Mouse (Mus musculus): ENCODE measurements at regions not wholly inside any gene's neighbourhood (a gene's known extent, or its start where the extent isn't known, plus 50 kb on each side); places are given as distances from the start of the nearest gene placed in this dataset.

- DNase-seq: no peak
Observed at GRCm38 (mm10) chr2:12697209-12697608, 226.6 kb upstream of the Pter start.

- no peak for DNase-seq
Observed at GRCm38 (mm10) chr2:12699331-12699730, 224.5 kb upstream of the Pter start.

GRCm38 (mm10) chr2:12707514-12707913 lies 216.3 kb upstream of the Pter start:
- no peak for DNase-seq

DNA sequence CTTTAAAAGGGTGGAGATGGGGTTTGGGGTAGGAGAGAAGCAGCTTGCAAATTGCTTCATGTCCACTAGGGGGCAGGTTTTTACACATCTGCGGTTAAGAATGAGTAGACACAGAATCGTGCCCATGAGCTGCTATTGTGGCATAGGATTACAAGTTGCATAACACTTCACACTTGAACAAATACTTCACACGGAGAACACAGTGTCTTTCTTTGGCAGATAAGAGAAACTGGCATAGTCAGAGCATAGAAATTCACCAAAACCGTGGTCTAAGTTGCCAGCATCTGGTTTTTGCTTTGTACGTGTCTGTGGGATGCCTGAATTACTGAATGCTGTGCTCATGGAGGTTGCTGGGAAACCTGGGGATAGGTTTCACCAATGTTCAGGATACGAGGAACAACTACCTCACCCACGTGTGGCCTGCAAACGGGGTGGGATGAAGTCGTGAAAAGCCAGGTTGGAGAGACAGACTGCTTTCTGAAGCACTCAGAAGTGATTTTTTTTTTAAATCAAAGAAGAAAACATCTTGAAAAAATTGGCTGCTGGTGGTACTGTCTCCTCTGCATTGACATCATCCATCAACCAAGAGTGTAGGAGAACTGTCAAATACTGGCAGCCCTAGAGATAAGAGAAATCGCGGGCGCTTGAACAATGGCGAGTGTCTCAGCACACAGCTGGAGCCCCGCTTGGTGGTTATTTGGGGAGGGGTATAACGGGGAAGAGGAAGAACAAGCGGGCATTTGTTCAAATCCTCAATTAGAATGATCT lies 214.5 kb upstream of the Pter start:
- peak in 1 of 2 experiments; percentile 16 for DNase-seq

- no peak for DNase-seq
Observed at GRCm38 (mm10) chr2:12709924-12710240, 214.0 kb upstream of the Pter start.

GRCm38 (mm10) chr2:12716124-12717012 lies 207.5 kb upstream of the Pter start:
- no peak for DNase-seq

DNA sequence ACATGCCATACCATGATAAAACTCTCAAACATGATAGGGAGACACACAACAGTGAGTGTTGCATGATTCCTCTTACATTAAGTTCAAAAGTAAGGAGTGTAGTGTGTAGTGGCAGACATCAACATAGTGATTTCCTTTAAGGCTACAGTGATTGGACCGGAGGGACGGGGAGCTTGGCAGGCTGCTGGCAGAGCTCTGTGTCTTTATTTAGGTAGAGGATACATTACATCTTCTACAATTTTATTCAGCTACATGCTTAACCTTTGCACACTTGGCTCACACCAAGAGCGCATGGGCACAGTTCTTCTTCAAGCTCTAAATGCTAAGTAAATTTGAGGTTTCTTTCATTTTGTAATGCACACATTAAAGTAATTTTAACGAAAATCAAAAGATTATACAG lies 194.6 kb upstream of the Pter start:
- DNase-seq: no peak

DNA sequence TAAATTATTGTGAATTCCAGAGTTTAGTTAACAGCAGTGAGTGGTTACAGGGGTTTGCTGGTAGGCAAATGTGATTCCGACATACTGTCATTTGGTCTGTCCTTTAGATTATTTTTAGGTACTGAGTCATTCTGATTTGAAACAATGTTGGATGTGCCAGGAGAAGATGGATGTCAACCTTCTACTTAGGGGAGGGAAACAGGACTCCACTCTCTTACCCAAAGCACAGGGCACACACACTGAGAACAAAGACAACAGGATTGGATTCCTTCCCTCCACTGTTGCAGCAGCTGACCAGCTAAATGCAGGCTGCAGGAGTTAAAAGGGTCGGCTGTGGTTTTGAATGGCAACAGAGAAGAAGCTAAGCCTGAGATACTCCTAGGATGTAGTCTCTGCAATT lies 186.7 kb upstream of the Pter start:
- DNase-seq: no peak

GRCm38 (mm10) chr2:12746856-12747255 lies 177.0 kb upstream of the Pter start:
- DNase-seq: no peak

GRCm38 (mm10) chr2:12758816-12759215 lies 165.0 kb upstream of the Pter start:
- no peak for DNase-seq

- DNase-seq: no peak
Observed at GRCm38 (mm10) chr2:12759931-12760330, 163.9 kb upstream of the Pter start.

GRCm38 (mm10) chr2:12761461-12761860 lies 162.4 kb upstream of the Pter start:
- no peak for DNase-seq

GRCm38 (mm10) chr2:12764510-12764909 lies 159.3 kb upstream of the Pter start:
- DNase-seq: no peak

DNA sequence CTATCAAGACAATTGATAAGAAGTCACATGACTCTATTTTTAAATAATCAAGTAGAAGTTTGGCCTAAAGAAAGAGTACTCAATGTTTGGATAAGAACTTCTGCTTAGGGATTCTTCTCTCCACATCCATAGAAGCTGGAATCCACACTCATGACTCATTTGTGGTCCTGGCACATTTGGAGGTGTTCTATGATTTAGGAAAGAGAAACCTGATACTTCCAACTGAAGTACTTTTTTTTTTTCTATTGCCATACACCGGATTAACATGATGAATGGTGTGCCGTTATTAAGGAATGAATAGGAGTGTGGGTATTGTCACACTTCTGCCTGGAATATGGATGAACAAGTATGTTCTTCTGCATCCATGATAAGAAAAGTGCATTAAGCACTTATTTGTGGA lies 158.5 kb upstream of the Pter start:
- DNase-seq: no peak

DNA sequence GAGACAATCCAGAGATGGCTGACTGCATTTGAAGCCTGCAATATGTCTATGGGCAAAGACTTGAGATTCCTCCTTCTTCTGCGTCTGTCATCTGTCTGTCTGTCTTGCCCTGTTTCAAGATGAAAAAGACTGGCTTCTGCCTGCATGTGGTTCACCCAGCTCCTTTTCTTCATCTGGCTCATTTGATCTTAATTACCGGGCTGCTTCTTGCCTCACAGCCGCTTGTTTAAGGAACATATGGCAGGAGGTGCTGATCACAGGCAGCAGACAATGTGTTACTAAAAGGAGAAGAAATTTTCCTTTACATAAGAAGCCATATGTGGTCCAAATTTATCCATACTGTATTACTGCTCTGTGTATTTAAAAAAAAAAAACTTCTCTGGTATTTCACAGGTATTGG lies 147.0 kb upstream of the Pter start:
- DNase-seq: no peak

DNA sequence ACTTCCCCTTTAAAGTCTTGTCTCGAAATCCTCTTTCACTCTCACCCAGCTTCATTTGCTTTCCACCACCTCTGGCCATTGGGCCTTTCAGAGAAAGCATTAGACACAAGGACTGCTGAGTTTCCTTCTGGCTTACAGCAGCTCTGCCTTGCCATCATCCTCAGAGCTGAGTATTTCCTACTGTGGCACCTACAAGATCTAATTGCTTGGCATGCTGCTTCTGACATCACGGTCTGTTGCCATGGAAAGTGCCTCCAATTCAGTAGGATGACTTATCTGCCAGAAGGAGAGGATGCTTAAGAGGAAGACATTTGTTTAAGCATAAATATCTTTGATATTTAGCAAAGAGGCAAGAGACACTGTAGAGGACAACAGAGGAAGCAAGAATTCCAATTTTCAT lies 146.1 kb upstream of the Pter start:
- no peak for DNase-seq

- no peak for DNase-seq
Observed at GRCm38 (mm10) chr2:12792596-12792995, 131.2 kb upstream of the Pter start.

- no peak for DNase-seq
Observed at GRCm38 (mm10) chr2:12797615-12798169, 126.1 kb upstream of the Pter start.

GRCm38 (mm10) chr2:12799153-12799925 lies 124.5 kb upstream of the Pter start:
- no peak for DNase-seq

GRCm38 (mm10) chr2:12802667-12803066 lies 121.2 kb upstream of the Pter start:
- no peak for DNase-seq

- no peak for DNase-seq
Observed at GRCm38 (mm10) chr2:12805096-12805495, 118.7 kb upstream of the Pter start.

DNA sequence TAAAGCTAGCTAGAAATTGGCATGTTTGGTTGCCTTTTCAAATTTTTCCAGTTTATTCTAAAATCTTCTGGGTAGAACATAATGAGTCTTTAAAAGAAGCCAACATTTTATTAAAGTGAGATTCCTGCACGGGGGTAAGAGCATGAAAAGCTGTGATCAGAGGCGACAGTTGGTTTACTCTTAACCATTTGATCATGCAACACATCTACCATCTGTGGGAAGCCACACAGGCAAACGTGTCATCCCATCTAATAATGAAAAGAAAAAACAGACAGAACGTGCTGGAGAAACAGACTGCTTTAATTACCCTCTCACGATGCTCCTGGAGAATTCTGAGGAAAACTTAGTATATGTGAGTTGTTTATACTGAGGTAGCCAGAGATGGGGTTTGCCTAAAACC lies 115.4 kb upstream of the Pter start:
- DNase-seq: no peak

DNA sequence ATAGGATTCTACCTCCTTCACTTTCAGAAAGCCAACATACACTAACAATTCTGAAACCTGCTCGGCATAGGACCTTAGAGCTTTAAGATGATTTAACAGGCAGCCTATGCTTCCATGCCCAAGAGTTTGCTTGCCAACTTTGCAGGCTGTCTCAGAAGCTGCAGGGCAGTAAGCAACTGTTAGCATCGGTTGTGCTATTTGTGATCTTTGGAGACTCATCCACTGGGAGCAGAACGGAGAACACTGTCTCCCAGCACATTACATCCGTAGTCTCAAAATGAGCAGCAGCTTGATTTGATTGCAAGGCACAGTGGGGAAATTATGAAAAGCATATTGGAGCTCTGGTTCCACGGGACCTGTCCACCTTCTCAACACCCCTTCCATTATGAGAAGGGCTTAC lies 108.5 kb upstream of the Pter start:
- DNase-seq: no peak

Data from spleen, adult 18-20 months (tissue).